Mouse (Mus musculus) testis, adult 10 weeks (tissue): ENCODE measurements around the gene Btbd35f4. TPM values are rescaled to one million over a fixed set of nuclear protein-coding genes. Genes with fewer than 3 reads are reported as not detected.

ENCODE experiments used
- polyA plus RNA-seq: library from polyadenylated mRNA; stranded (reverse); fragments of 350-450 nt; fragmentation: Illumina TruSeq; extraction: RNeasy Lipid Tissue Mini Kit (QIAGEN cat#74804); gene quantifications from one replicate; pipeline ENCODE4 v1.2.3, GENCODE M21; 2014; ENCODE audit warnings: low read depth, low replicate concordance

Gene Btbd35f4
- polyA plus RNA-seq, result not detected

DNA sequence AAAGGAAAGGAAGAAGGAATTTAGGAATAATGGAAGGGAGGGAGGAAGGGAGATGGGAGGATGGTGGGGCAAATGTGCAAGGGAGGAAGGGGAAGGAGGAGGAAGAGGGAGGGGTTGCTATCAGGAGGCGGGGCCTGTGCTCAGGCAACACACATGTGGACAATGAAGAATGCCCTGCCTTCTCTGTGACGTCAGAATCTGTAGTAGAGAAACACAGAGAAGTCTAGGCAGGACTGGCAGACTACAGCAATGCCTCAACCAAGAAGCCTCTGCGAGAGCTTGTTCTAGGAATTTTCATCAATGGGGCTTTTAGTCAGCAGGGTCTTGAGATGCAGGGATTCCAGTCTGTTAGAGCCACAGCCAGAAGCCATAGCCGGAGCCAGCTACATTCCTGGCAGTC lies at the start of gene Btbd35f4:
TSS of gene Btbd35f4 (plus strand) at position 301 of the 400 bp plus-strand sequence.

Other genes with a start within 250 kb of the Btbd35f4 start
- 6.5 TPM for gene Btbd35f27, start 151.6 kb downstream of the Btbd35f4 start, polyA plus RNA-seq